Mouse (Mus musculus) ES-Bruce4 (cell line): ENCODE measurements at regions not wholly inside any gene's neighbourhood (a gene's known extent, or its start where the extent isn't known, plus 50 kb on each side); places are given as distances from the start of the nearest gene placed in this dataset.
A peak's percentile ranks its signal among the peaks of the same experiment; 100 is the strongest.

Experiments used
- H3K27ac ChIP-seq: 2 replicates; pipeline ENCODE4 v1.5.1; 2012; ENCODE audit warnings: low read length, inconsistent platforms; ENCODE audit not compliant: insufficient read depth
- H3K27me3 ChIP-seq: 2 replicates; pipeline ENCODE4 v1.6.1; 2012; ENCODE audit warnings: mild to moderate bottlenecking, low read length, inconsistent platforms; ENCODE audit not compliant: control insufficient read depth, poor library complexity, insufficient read depth, severe bottlenecking
- H3K36me3 ChIP-seq: 2 replicates; pipeline ENCODE4 v1.6.1; 2012; ENCODE audit warnings: inconsistent platforms, mild to moderate bottlenecking, low read length, moderate library complexity; ENCODE audit not compliant: control insufficient read depth, poor library complexity, insufficient read depth, severe bottlenecking
- H3K4me1 ChIP-seq: one replicate; pipeline ENCODE4 v1.8.1; 2011; ENCODE audit warnings: low read length; ENCODE audit not compliant: control insufficient read depth, insufficient read depth
- H3K4me3 ChIP-seq: 2 replicates; pipeline ENCODE4 v1.5.1; 2011; ENCODE audit warnings: low read depth, mild to moderate bottlenecking, low read length
- H3K9ac ChIP-seq: 2 replicates; pipeline ENCODE4 v1.6.1; 2012; ENCODE audit warnings: low read depth, mild to moderate bottlenecking, inconsistent platforms; ENCODE audit not compliant: poor library complexity, severe bottlenecking
- H3K9me3 ChIP-seq: replicated peaks from 2 replicates; pipeline ENCODE4 v1.6.1; 2012; ENCODE audit warnings: mild to moderate bottlenecking, low read length, inconsistent platforms; ENCODE audit not compliant: control insufficient read depth, poor library complexity, insufficient read depth, severe bottlenecking
- CTCF ChIP-seq: IDR thresholded peaks from one replicate; pipeline ENCODE4 v1.8.1; 2011; ENCODE audit warnings: low read depth, low read length
- EP300 ChIP-seq: IDR thresholded peaks from 2 replicates; pipeline ENCODE4 v1.6.1; 2011; ENCODE audit warnings: low read depth, low read length; ENCODE audit not compliant: insufficient read depth
- POLR2A ChIP-seq: IDR thresholded peaks from one replicate; pipeline ENCODE4 v1.8.1; 2011; ENCODE audit warnings: low read length; ENCODE audit not compliant: insufficient read depth

DNA sequence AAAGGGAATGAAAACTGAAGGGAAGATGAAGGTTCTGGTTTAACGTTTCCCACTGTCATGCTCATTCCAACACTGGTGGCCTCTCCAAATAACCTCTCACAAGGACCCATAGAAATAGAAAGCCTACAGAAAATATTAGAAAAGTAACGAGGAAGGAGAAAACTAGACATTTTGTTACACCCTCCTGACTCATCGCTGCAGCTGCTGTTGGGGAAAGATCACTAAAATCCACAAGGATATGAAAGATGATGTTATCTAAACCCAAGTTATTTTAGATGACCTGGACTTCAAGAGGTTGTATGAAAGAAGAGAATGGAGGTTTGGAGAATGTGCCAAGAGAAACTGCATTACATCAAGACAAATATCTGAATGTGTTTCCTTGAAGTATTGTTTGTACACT, 1468.3 kb upstream of the Slc10a2 start:
- H3K4me3 ChIP-seq: no peak overlapping the region
- TF ChIP-seq CTCF (no peak), EP300 (no peak), POLR2A (no peak)
- H3K27ac ChIP-seq: no peak overlapping the region
- H3K9me3 ChIP-seq: no peaks in the 10 kb centered on the region
- no peaks in the 10 kb centered on the region for H3K36me3 ChIP-seq
- H3K9ac ChIP-seq: no peak overlapping the region
- no peaks in the 10 kb centered on the region for H3K4me1 ChIP-seq
- no peaks in the 10 kb centered on the region for H3K27me3 ChIP-seq

DNA sequence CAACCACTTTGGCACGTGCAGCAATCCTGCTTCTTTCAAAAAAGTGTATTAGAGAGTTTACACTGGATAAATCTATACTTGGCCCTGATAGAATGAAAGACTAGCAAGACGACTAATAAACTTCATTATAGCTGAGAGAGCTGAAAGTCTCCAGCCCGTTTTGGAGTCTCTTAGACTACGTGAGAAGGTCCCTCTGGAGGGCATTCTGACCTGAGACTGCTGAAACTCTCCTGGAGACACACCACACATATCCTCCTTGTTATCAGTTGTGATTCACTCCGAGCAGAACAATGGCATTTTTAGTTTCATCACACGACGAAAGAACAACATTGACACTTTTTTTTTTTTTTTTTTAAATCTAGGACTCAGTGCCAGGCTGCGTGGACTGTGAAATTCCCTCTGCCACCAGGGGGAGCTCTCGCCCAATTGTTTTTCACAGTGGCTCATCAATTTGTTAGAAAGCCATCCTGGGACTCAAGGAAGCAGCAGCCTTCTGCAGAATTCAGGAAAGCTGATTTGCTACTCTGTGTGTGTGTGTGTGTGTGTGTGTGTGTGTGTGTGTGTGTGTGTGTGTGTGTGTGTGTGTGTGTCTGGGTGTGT, 1467.0 kb upstream of the Slc10a2 start:
- no peak overlapping the region for H3K27ac ChIP-seq
- H3K27me3 ChIP-seq: no peaks in the 10 kb centered on the region
- TF ChIP-seq CTCF (peak; percentile 52), POLR2A (no peak)
- no peaks in the 10 kb centered on the region for H3K4me1 ChIP-seq
- H3K36me3 ChIP-seq: no peaks in the 10 kb centered on the region
- no peak overlapping the region for H3K9ac ChIP-seq
- no peak overlapping the region for H3K4me3 ChIP-seq
- no peaks in the 10 kb centered on the region for H3K9me3 ChIP-seq

DNA sequence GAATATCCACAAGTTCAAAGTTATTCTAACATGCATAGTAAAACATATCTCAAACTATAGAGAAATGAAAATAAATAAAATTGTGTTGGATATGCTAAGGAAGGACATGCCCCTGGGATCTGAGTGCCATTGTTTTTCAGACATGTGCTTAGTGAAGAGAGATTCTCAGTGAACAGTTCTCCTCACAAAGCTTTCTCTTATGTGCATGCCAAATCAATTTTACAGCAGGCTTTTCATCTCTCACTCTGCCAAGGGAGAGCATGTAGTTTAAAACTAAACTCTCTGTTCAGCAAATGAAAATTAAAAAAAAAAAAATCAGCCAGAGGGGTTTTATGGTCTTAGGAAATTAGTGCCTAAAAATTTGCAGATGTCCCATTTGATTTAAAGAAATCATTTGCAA, 1445.8 kb upstream of the Slc10a2 start:
- Histone ChIP-seq H3K9me3 (peaks cover 7% of the 10 kb centered on the region), H3K4me3 (no peak overlapping the region), H3K36me3 (no peaks in the 10 kb centered on the region), H3K9ac (no peak overlapping the region), H3K27me3 (no peaks in the 10 kb centered on the region), H3K4me1 (no peaks in the 10 kb centered on the region), H3K27ac (no peak overlapping the region)
- TF ChIP-seq CTCF: no peak
- TF ChIP-seq POLR2A: no peak
- no peak for TF ChIP-seq EP300

DNA sequence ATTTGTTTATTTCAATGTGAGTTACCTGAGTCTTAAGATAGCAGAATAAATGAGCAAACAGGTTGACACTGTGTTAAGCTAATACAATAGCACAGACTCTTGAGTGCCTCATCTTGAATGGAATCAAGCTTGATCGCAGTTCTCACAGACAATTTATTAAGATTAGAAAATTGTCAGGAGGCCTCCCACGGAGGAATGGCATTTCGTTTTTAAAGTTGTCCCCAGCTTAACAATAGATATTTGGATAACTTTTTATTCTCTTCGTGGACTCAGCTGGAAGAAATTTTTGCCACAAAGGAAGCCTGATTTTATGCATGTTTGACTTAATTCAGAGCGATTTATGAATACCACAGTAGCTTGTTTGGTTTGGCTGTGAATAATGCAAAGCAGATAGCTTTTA, 1422.0 kb upstream of the Slc10a2 start:
- Histone ChIP-seq H3K9me3 (no peaks in the 10 kb centered on the region), H3K36me3 (no peaks in the 10 kb centered on the region), H3K4me3 (no peak overlapping the region), H3K9ac (no peak overlapping the region), H3K27ac (no peak overlapping the region), H3K4me1 (no peaks in the 10 kb centered on the region), H3K27me3 (no peaks in the 10 kb centered on the region)
- TF ChIP-seq CTCF (no peak), POLR2A (no peak), EP300 (no peak)

DNA sequence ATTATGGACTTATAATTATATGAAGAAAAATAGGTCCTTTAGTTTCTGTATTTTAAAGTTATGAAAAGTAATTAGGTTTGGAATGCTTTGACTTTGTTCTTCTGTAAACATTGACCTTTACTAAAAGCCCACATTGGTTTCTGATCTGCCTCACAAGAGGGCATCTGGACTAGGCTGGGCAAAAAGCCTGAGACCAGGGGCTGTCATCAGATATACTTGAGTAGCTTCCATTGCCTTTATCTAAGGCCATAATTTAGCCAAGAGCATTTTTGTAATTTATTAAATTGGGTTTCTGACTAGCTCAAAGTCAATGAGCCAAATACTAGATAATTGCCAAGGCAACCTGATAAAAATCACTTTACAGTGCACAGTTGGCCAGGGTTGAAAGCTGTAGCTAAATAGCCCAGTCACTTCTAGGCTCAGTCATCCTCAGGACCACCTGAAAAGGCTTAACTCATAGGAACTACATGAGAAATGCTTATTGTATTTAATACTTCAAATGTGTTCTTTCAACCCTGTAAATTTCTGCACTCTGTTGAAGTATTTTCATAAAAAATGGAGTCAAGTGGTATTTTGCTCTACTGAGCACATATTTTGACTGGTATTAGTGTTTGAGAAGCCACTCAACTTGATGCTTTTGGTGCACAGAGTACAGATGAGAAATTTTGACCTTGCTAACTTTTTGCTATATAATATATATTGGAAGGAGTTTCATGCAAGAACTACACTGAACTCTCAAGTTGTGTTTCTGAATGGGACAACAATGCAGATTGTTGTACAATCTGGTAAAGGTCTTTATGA, 1410.9 kb upstream of the Slc10a2 start:
- no peak overlapping the region for H3K27ac ChIP-seq
- H3K27me3 ChIP-seq: no peaks in the 10 kb centered on the region
- no peak for TF ChIP-seq POLR2A
- TF ChIP-seq CTCF: no peak
- no peak for TF ChIP-seq EP300
- no peaks in the 10 kb centered on the region for H3K4me1 ChIP-seq
- H3K36me3 ChIP-seq: no peaks in the 10 kb centered on the region
- H3K9me3 ChIP-seq: no peaks in the 10 kb centered on the region
- H3K9ac ChIP-seq: no peak overlapping the region
- H3K4me3 ChIP-seq: no peak overlapping the region

DNA sequence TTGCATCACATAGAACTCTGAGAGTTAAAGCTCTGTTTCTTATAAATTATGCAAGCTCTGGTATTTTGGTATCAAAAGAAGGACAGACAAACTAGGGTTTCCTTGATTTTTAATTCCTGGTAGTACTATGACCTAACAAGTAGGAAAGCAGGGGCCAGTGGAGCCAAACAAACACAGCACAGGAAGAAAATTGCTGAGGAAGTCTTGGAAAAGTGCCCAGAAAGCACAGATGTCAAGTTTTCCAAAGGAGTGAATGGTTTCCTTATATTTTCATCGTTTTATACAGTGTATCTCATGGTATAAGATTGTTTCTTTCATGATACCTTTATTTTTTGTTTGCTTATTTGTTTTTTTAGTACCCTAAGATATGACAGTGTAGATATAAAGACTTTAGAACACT, 1387.3 kb upstream of the Slc10a2 start:
- Histone ChIP-seq H3K4me3 (no peak overlapping the region), H3K36me3 (no peaks in the 10 kb centered on the region), H3K27ac (no peak overlapping the region), H3K4me1 (no peaks in the 10 kb centered on the region), H3K27me3 (no peaks in the 10 kb centered on the region), H3K9me3 (peaks cover 13% of the 10 kb centered on the region), H3K9ac (no peak overlapping the region)
- no peak for TF ChIP-seq CTCF
- TF ChIP-seq EP300: no peak
- TF ChIP-seq POLR2A: no peak
